Mouse (Mus musculus) G1E (cell line): ENCODE measurements around the gene Mipol1. TPM values are rescaled to one million over a fixed set of nuclear protein-coding genes. Genes with fewer than 3 reads are reported as not detected.

Experiments used
- ATAC-seq: 2 replicates; pipeline ENCODE4 v1.8.0; 2016; ENCODE audit warnings: mild to moderate bottlenecking; ENCODE audit not compliant: insufficient number of reproducible peaks, poor library complexity, low FRiP score, severe bottlenecking; ENCODE audit errors: extremely low read depth
- DNase-seq: peaks from one replicate; pipeline ENCODE4 v3.0.0; 2012; ENCODE audit warnings: low spot score
- H3K27me3 ChIP-seq: 2 replicates; pipeline ENCODE4 v1.6.1; 2012; ENCODE audit warnings: mild to moderate bottlenecking, low read length, inconsistent platforms; ENCODE audit not compliant: insufficient read depth
- H3K36me3 ChIP-seq: replicated peaks from 2 replicates; pipeline ENCODE3; 2012; ENCODE audit warnings: mild to moderate bottlenecking, inconsistent platforms
- H3K4me1 ChIP-seq: 2 replicates; pipeline ENCODE4 v1.6.1; 2012; ENCODE audit warnings: low read depth, low read length, inconsistent platforms, mixed read lengths; ENCODE audit not compliant: insufficient read depth
- H3K4me3 ChIP-seq: 2 replicates; pipeline ENCODE4 v1.5.1; 2012; ENCODE audit warnings: low read depth, mild to moderate bottlenecking, inconsistent platforms, low read length, moderate library complexity, mixed read lengths
- H3K9me3 ChIP-seq: replicated peaks from 2 replicates; pipeline ENCODE4 v1.6.1; 2012; ENCODE audit warnings: inconsistent platforms
- CTCF ChIP-seq: IDR thresholded peaks from 2 replicates; pipeline ENCODE4 v1.5.1; 2012; ENCODE audit warnings: low read depth, low read length, inconsistent platforms, mixed read lengths
- GATA1 ChIP-seq: IDR thresholded peaks from 2 replicates; pipeline ENCODE4 v1.6.1; 2012; ENCODE audit warnings: borderline replicate concordance, low read length, inconsistent platforms, mixed read lengths
- GATA2 ChIP-seq: IDR thresholded peaks from 2 replicates; pipeline ENCODE4 v1.6.1; 2012; ENCODE audit warnings: low read depth, low read length, inconsistent platforms, borderline replicate concordance
- POLR2AphosphoS5 ChIP-seq: IDR thresholded peaks from 2 replicates; pipeline ENCODE4 v1.6.1; 2012; ENCODE audit warnings: low read depth, low read length, inconsistent platforms; ENCODE audit not compliant: insufficient replicate concordance
- TAL1 ChIP-seq: conservative IDR thresholded peaks from 2 replicates; pipeline ENCODE4 v1.6.1; 2012; ENCODE audit warnings: low read depth, low read length, inconsistent platforms, mixed read lengths
- polyA plus RNA-seq: library from polyadenylated mRNA; stranded (reverse); fragments of >175 nt; gene quantifications from 2 replicates; pipeline ENCODE4 v1.2.3, GENCODE M21; 2012
- total RNA-seq, 2 experiments: library from RNA; stranded (forward) in 1 of 2; stranded (reverse) in 1 of 2; fragments of 200-1000 nt in 1 of 2; fragments of >200 nt in 1 of 2; fragmentation: Nextera tagmentation in 1 of 2; gene quantifications; 2 replicates each; pipeline ENCODE4 v1.2.3; 2014 to 2017

Mipol1 gene
- total and polyA plus RNA-seq, 3 experiments, result 5.2 to 49.7 (median 23.7) TPM

- ATAC-seq, result no peak
- no peak for DNase-seq
- Histone ChIP-seq H3K4me1 (peaks cover 40% of the 10 kb centered on the region), H3K27me3 (peaks cover 81% of the 10 kb centered on the region), H3K4me3 (peak overlapping the region; percentile 18; the same call in 1 of the 2 replicates), H3K36me3 (peaks cover 15% of the 10 kb centered on the region), H3K9me3 (peaks cover 12% of the 10 kb centered on the region)
- no peak for TF ChIP-seq CTCF
- TF ChIP-seq POLR2AphosphoS5, result no peak
- TF ChIP-seq GATA2, result no peak
- no peak for TF ChIP-seq TAL1
- no peak for TF ChIP-seq GATA1
Observed at GRCm38 (mm10) chr12:57542746-57543626, 312.8 kb downstream of the Mipol1 start.

GRCm38 (mm10) chr12:57543627-57543991 lies 313.4 kb downstream of the Mipol1 start:
- DNase-seq, result no peak
- no peak for ATAC-seq
- H3K27me3 ChIP-seq, result peaks cover 81% of the 10 kb centered on the region
- peaks cover 12% of the 10 kb centered on the region for H3K9me3 ChIP-seq
- TF ChIP-seq GATA2, result no peak
- TF ChIP-seq TAL1, result no peak
- no peak for TF ChIP-seq POLR2AphosphoS5
- TF ChIP-seq CTCF, result no peak
- no peak for TF ChIP-seq GATA1
- H3K36me3 ChIP-seq, result peaks cover 15% of the 10 kb centered on the region
- H3K4me3 ChIP-seq, result no peak overlapping the region
- peaks cover 39% of the 10 kb centered on the region for H3K4me1 ChIP-seq

GRCm38 (mm10) chr12:57544641-57545370 lies 314.6 kb downstream of the Mipol1 start:
- peak overlapping the region; percentile 71; the same call in 1 of the 2 replicates for H3K4me3 ChIP-seq
- peaks cover 81% of the 10 kb centered on the region for H3K27me3 ChIP-seq
- no peak for DNase-seq

GRCm38 (mm10) chr12:57545371-57546241 lies 315.4 kb downstream of the Mipol1 start:
- peaks cover 86% of the 10 kb centered on the region for H3K27me3 ChIP-seq
- H3K9me3 ChIP-seq, result peaks cover 12% of the 10 kb centered on the region
- TF ChIP-seq POLR2AphosphoS5 (no peak), GATA2 (no peak), CTCF (no peak), TAL1 (no peak), GATA1 (no peak)
- H3K4me3 ChIP-seq, result peak overlapping the region; percentile 71
- peaks cover 33% of the 10 kb centered on the region for H3K4me1 ChIP-seq
- DNase-seq, result peak; percentile 55
- H3K36me3 ChIP-seq, result peaks cover 15% of the 10 kb centered on the region
- no peak for ATAC-seq

More at GRCm38 (mm10) chr12:57544641-57545370, 314.6 kb downstream of the Mipol1 start:
- Histone ChIP-seq H3K4me1 (peaks cover 33% of the 10 kb centered on the region), H3K9me3 (peaks cover 12% of the 10 kb centered on the region), H3K36me3 (peaks cover 15% of the 10 kb centered on the region)
- TF ChIP-seq CTCF, result peak; percentile 41
- TF ChIP-seq POLR2AphosphoS5, result no peak
- no peak for ATAC-seq

Other genes starting within 250 kb of the Mipol1 start
- 32.0 and 37.0 TPM in 2 replicates for gene Slc25a21, start 33.0 kb upstream of the Mipol1 start, total RNA-seq (2014; fragmentation: Nextera tagmentation)
- gene Slc25a21, start 33.0 kb upstream of the Mipol1 start, total RNA-seq (2017), result 14.6 and 16.2 TPM in 2 replicates
- gene Slc25a21, start 33.0 kb upstream of the Mipol1 start, polyA plus RNA-seq, result 9.1 and 9.7 TPM in 2 replicates
- gene Prps1l3, start within 50 bp of the Mipol1 start, total RNA-seq (2014; fragmentation: Nextera tagmentation), result 130 and 142 TPM in 2 replicates
- gene Prps1l3, start within 50 bp of the Mipol1 start, total RNA-seq (2017), result 191 and 203 TPM in 2 replicates
- gene Prps1l3, start within 50 bp of the Mipol1 start, polyA plus RNA-seq, result 39.2 and 41.0 TPM in 2 replicates